Mouse (Mus musculus) spleen, adult 2 months (tissue): ENCODE data around the gene Lcn2.

Experiments used
- CTCF ChIP-seq: fragments of 200-500 bp; IDR thresholded peaks from 2 replicates; pipeline ENCODE4 v1.5.1; 2011; ENCODE audit warnings: mild to moderate bottlenecking, inconsistent platforms; ENCODE audit not compliant: insufficient read depth, insufficient read length, insufficient replicate concordance; ENCODE audit errors: extremely low read depth
- POLR2A ChIP-seq: fragments of 200-500 bp; IDR thresholded peaks from 2 replicates; pipeline ENCODE4 v1.6.1; 2011; ENCODE audit warnings: low read depth, low read length, inconsistent platforms

DNA sequence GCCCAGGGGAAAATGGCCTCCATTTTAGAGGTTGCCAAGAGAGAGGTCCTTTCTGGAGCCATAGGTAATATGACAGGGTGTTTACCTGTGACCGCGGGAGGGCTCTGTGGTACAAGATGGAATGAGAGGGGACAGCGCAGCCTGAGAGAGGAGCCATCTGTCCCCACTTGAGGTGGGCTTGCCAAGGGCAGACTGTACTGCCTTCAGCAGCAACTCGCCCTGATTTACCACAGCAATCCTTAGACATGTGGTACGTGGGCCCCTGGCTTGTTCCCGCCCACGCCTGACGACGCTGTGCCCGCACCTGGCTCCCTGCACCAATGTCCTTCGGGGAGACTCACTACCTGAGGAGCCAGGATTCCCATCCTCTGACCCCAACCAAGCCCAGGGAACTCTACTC lies 39.7 kb downstream of the Lcn2 start:
- TF ChIP-seq POLR2A, result no peak
- no peak for TF ChIP-seq CTCF
